Mouse (Mus musculus) cortical plate, adult 2 months (tissue): ENCODE data around the gene Nrxn3.

ENCODE experiments used
- CTCF ChIP-seq: fragments of 200-500 bp; IDR thresholded peaks from 2 replicates; pipeline ENCODE4 v1.5.1; 2011; ENCODE audit warnings: mild to moderate bottlenecking, control low read depth, low read length; ENCODE audit not compliant: insufficient read depth; ENCODE audit errors: extremely low read depth
- POLR2A ChIP-seq: fragments of 200-500 bp; IDR thresholded peaks from 2 replicates; pipeline ENCODE4 v1.6.1; 2011; ENCODE audit warnings: mild to moderate bottlenecking, low read length, control low read depth; ENCODE audit not compliant: insufficient read depth; ENCODE audit errors: extremely low read depth

DNA sequence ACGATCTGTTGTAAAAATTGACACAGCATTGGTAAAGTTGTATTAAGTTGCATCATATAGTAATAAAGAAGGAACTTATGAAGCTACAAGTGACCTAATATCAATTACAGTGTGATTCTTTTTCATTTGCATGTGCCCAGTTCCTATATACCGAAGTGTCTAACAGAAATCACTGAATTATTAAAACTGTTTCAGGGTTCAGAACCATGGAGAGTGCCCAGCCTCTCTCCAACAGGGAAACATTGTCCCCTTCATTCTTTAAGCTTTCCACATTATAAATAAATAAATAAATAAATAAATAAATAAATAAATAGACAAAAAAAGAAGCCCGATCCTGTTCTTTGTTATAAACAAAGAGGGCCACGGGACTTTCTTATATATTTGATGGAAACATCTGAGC lies 140.4 kb downstream of the Nrxn3 start:
- TF ChIP-seq POLR2A (no peak), CTCF (no peak)
